Mouse (Mus musculus): ENCODE measurements around the gene Wdr38. TPM values are rescaled to one million over a fixed set of nuclear protein-coding genes. Genes with fewer than 3 reads are reported as not detected.

Wdr38 gene
- total and polyA plus RNA-seq, 2 experiments from 2014 or later: 0.71 to 0.72 TPM

- Histone ChIP-seq H3K9me3 (ENCODE audit: low read length) (no peaks in the 10 kb centered on the region), H3K27me3 (ENCODE audit: insufficient read depth, low read length) (no peaks in the 10 kb centered on the region), H3K4me1 (ENCODE audit: insufficient read depth, low read length) (no peaks in the 10 kb centered on the region), H3K27ac (ENCODE audit: low read depth, low read length) (no peak overlapping the region), H3K4me2 (ENCODE audit: low read depth, low read length, poor library complexity, severe bottlenecking) (no peak overlapping the region), H3K9ac (replicated peaks; ENCODE audit: low read length, poor library complexity, severe bottlenecking) (no peak overlapping the region), H3K36me3 (ENCODE audit: insufficient read depth, low read length) (peaks cover 47% of the 10 kb centered on the region), H3K4me3 (ENCODE audit: low read depth, low read length) (no peak overlapping the region)
- WGBS: 97% methylated on average over 1 of the region's 1 CpGs
- no peak for TF ChIP-seq CTCF (IDR thresholded peaks at IDR 0.05)
- DNase-seq (ENCODE audit: low spot score): no peak
- no peak for ATAC-seq (ENCODE audit: low FRiP score)
Measured at GRCm38 (mm10) chr2:39040215-39040614, 42.9 kb downstream of the Wdr38 start.

- H3K27ac ChIP-seq (ENCODE audit: low read depth, low read length): no peak overlapping the region
- no peak overlapping the region for H3K9ac ChIP-seq (replicated peaks; ENCODE audit: low read length, poor library complexity, severe bottlenecking)
- no peak for DNase-seq (ENCODE audit: low spot score)
- ATAC-seq (ENCODE audit: low FRiP score): no peak
- no peak overlapping the region for H3K4me3 ChIP-seq (ENCODE audit: low read depth, low read length)
- H3K9me3 ChIP-seq (ENCODE audit: low read length): no peaks in the 10 kb centered on the region
- H3K4me2 ChIP-seq (ENCODE audit: low read depth, low read length, poor library complexity, severe bottlenecking): no peak overlapping the region
- peaks cover 51% of the 10 kb centered on the region for H3K36me3 ChIP-seq (ENCODE audit: insufficient read depth, low read length)
- no peaks in the 10 kb centered on the region for H3K4me1 ChIP-seq (ENCODE audit: insufficient read depth, low read length)
- 98% methylated on average over 1 of the region's 1 CpGs for WGBS
- H3K27me3 ChIP-seq (ENCODE audit: insufficient read depth, low read length): no peaks in the 10 kb centered on the region
- TF ChIP-seq CTCF (IDR thresholded peaks at IDR 0.05): no peak
Measured at GRCm38 (mm10) chr2:39048515-39048914, 51.2 kb downstream of the Wdr38 start.

Other genes starting within 250 kb of the Wdr38 start
- gene Nr6a1, start 69.8 kb upstream of the Wdr38 start, total RNA-seq (2014; rRNA removed): 4.9 and 11.5 TPM in 2 replicates
- gene Nr6a1, start 69.8 kb upstream of the Wdr38 start, polyA plus RNA-seq (2015; fragmentation: Nextera tagmentation; extraction: Ambion mirVana): 0.93 and 0.98 TPM in 2 replicates
- 10.0 and 10.6 TPM in 2 replicates for gene Olfml2a, start 65.5 kb upstream of the Wdr38 start, total RNA-seq (2014; rRNA removed)
- 2.7 and 3.1 TPM in 2 replicates for gene Olfml2a, start 65.5 kb upstream of the Wdr38 start, polyA plus RNA-seq (2015; fragmentation: Nextera tagmentation; extraction: Ambion mirVana)
- 62.6 and 63.2 TPM in 2 replicates for gene Arpc5l, start 7.9 kb downstream of the Wdr38 start, total RNA-seq (2014; rRNA removed)
- 162 and 177 TPM in 2 replicates for gene Arpc5l, start 7.9 kb downstream of the Wdr38 start, polyA plus RNA-seq (2015; fragmentation: Nextera tagmentation; extraction: Ambion mirVana)
- gene Rpl35, start 8.1 kb downstream of the Wdr38 start, total RNA-seq (2014; rRNA removed): 82.4 and 110 TPM in 2 replicates
- 566 and 596 TPM in 2 replicates for gene Rpl35, start 8.1 kb downstream of the Wdr38 start, polyA plus RNA-seq (2015; fragmentation: Nextera tagmentation; extraction: Ambion mirVana)
- gene Golga1, start 68.1 kb downstream of the Wdr38 start, total RNA-seq (2014; rRNA removed): 22.2 and 33.4 TPM in 2 replicates
- 27.2 and 27.5 TPM in 2 replicates for gene Golga1, start 68.1 kb downstream of the Wdr38 start, polyA plus RNA-seq (2015; fragmentation: Nextera tagmentation; extraction: Ambion mirVana)
- 59.5 and 78.3 TPM in 2 replicates for gene Scai, start 193.3 kb downstream of the Wdr38 start, total RNA-seq (2014; rRNA removed)
- gene Scai, start 193.3 kb downstream of the Wdr38 start, polyA plus RNA-seq (2015; fragmentation: Nextera tagmentation; extraction: Ambion mirVana): 12.1 and 13.8 TPM in 2 replicates
- gene Ppp6c, start 229.0 kb downstream of the Wdr38 start, total RNA-seq (2014; rRNA removed): 51.4 and 51.9 TPM in 2 replicates
- gene Ppp6c, start 229.0 kb downstream of the Wdr38 start, polyA plus RNA-seq (2015; fragmentation: Nextera tagmentation; extraction: Ambion mirVana): 46.0 and 48.4 TPM in 2 replicates

All from midbrain, postnatal 0 days (tissue).